Mouse (Mus musculus) bone marrow, adult 2 months (tissue): Measurements from ENCODE around the gene Sp6. TPM values are rescaled to one million over a fixed set of nuclear protein-coding genes. Genes with fewer than 3 reads are reported as not detected.
A peak's percentile ranks its signal among the peaks of the same experiment; 100 is the strongest.

Source experiments
- H3K27ac ChIP-seq: fragments of 200-500 bp; 2 replicates; pipeline ENCODE4 v1.5.1; 2012; ENCODE audit warnings: low read depth, mild to moderate bottlenecking, control low read depth, inconsistent platforms, low read length; ENCODE audit not compliant: control insufficient read depth, poor library complexity, insufficient read depth
- H3K4me1 ChIP-seq: fragments of 200-500 bp; 2 replicates; pipeline ENCODE4 v1.6.1; 2011; ENCODE audit warnings: low read length; ENCODE audit not compliant: control insufficient read depth, insufficient read depth
- H3K4me3 ChIP-seq: fragments of 200-500 bp; replicated peaks from 2 replicates; pipeline ENCODE3; 2011; ENCODE audit warnings: mild to moderate bottlenecking, low read depth, low read length, control low read depth; ENCODE audit not compliant: control insufficient read depth
- CTCF ChIP-seq: fragments of 200-500 bp; IDR thresholded peaks from 2 replicates; pipeline ENCODE4 v1.5.1; 2011; ENCODE audit warnings: low read length, control low read depth; ENCODE audit not compliant: control insufficient read depth, insufficient read depth
- POLR2A ChIP-seq: fragments of 200-500 bp; IDR thresholded peaks from 2 replicates; pipeline ENCODE4 v1.6.1; 2011; ENCODE audit warnings: low read depth, mild to moderate bottlenecking, control low read depth, low read length, borderline replicate concordance; ENCODE audit not compliant: control insufficient read depth
- WGBS: fragments of 180-500 bp; shearing (Covaris S2); methylation state at CpG from one replicate; pipeline ENCODE4 v1.1.7; 2018; 5-methylcytosine and 5-hydroxymethylcytosine counted together
- polyA plus RNA-seq: library from polyadenylated mRNA; stranded (reverse); fragments of >200 nt; gene quantifications from 2 replicates; pipeline ENCODE4 v1.2.4, GENCODE M21; 2011; ENCODE audit warnings: low replicate concordance; ENCODE audit not compliant: missing spikeins, insufficient read depth, insufficient read length

Gene Sp6
- 1.00 TPM in 1 of 2 replicates, not detected in the other for polyA plus RNA-seq

- Histone ChIP-seq H3K4me3 (no peak within 1 kb of the TSS), H3K27ac (no peak within 1 kb of the TSS), H3K4me1 (no peaks in the 10 kb centered on the region)
- WGBS = 55% methylated on average over 8 of the region's 8 CpGs
- TF ChIP-seq POLR2A = no peak
- TF ChIP-seq CTCF = no peak
Observed at GRCm38 (mm10) chr11:97013121-97013670, at the start of gene Sp6. Sp6 (plus strand) TSS chr11:97013394.

DNA sequence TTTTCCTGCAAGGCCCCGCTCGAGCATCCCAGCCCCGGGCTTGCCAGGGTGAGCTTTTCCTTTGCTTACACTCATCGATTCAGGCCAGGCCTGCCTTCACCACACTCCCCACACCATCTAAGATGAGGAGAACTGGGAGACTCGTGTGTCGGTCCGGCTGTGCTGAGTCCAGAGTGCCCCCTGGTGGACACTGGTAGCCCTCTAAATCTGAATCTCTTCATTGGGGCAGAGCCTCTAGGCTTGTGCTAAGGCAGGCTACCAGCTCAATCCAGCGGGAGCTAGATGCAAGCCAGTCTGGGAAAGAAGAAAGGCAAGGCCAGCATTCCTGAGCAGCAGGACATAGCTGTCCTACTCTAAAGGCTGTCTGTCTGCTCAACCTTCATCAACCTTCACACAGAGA, 49.6 kb upstream of the Sp6 start:
- H3K27ac ChIP-seq = no peak overlapping the region
- H3K4me1 ChIP-seq = peaks cover 5% of the 10 kb centered on the region
- TF ChIP-seq POLR2A (no peak), CTCF (peak; percentile 94)
- no peak overlapping the region for H3K4me3 ChIP-seq
- 21% methylated on average over 8 of the region's 8 CpGs for WGBS

- Histone ChIP-seq H3K4me3 (no peak overlapping the region), H3K27ac (peak overlapping the region; percentile 47), H3K4me1 (peaks cover 12% of the 10 kb centered on the region)
- TF ChIP-seq CTCF (no peak), POLR2A (no peak)
- WGBS = 67% methylated on average over 3 of the region's 3 CpGs
Observed at GRCm38 (mm10) chr11:96966172-96966571, 47.0 kb upstream of the Sp6 start.

DNA sequence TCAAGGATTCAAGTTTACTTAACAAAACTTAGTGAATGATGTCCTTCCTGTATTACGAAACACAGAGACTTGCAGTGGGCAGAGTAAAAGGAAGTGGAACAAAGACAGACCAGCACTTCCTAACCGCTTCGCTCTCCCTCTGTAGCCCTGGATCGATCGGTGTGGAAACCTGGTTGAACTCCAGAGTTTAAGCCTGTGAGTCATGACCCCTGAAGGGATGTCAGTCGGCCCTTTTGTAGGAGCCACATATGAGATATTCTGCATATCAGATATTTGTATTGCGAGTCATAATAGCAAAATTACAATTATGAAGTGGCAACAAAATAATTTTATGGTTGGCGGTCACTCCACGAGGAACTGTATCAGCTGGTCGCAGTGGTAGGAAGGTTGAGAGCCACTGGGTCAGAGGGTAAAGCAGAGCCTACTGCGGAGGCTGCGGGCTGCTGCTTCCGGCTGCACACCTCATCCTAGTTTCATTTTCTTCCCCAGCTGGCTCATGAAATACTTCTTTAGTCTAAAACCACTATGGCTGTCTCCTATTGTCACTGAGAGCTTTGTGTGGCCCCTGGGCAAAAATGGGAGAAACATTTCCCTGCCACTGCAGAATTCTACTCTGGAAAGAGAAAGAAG, 46.2 kb upstream of the Sp6 start:
- peak overlapping the region; percentile 86 for H3K27ac ChIP-seq
- H3K4me1 ChIP-seq = peaks cover 14% of the 10 kb centered on the region
- TF ChIP-seq CTCF = no peak
- H3K4me3 ChIP-seq = peak overlapping the region; percentile 67
- 3% methylated on average over 13 of the region's 13 CpGs for WGBS

DNA sequence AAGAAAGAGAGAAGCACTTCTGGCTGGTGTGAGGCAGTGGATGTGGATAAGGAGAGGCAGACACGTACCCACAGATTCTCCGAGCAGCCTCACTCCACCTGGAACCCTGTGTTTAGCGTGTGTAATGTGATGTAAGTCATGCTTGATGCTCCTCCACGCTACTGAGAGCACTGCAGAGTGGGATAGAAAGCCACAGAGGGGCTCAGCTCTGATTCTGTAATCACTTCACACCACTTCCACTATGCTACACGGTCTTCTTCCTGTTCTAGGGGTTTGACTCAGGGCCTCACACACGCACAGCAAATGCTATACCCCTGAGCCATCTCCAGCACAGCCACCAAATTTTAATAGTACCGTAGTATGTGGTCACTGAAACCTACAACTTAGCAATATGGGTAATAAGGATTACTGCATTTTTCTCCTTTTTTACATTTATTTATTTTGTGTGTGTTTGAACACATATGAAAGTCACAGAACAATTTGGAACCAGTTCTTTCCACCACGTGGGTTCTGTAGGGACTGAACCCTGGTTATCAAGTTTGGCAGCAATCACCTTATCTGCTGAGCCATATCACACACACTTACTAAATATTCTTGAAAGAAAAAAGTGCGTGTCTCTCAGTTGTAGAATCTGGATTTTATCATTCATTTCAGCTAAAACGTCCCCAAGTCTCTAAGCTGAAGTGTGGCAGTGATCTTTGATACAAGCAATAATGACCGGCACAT, 45.5 kb upstream of the Sp6 start:
- Histone ChIP-seq H3K27ac (peak overlapping the region; percentile 86), H3K4me3 (peak overlapping the region; percentile 67), H3K4me1 (peaks cover 16% of the 10 kb centered on the region)
- TF ChIP-seq POLR2A = no peak
- TF ChIP-seq CTCF = no peak
- WGBS = 15% methylated on average over 11 of the region's 11 CpGs

DNA sequence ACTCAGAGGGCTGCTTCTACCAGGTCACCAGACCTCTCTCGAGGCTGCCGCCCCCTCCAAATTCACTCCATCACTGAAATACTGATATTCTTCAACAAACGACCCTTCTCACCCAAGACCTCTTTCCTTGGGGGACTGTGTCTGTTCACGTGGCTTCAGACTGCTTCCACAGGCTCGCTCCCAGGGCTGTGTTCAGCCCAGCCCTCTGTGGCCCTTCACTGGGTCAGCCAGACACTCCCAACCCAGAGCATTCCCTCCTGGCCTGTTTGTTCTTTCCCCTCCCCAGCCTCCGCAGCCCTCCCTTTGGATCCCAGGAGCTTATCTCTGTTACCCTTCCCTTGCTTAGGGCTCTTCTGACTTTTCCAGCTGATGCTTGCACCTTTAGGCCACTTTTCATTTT, 44.7 kb upstream of the Sp6 start:
- Histone ChIP-seq H3K27ac (peak overlapping the region; percentile 70), H3K4me3 (no peak overlapping the region), H3K4me1 (peaks cover 18% of the 10 kb centered on the region)
- 75% methylated on average over 6 of the region's 6 CpGs for WGBS
- TF ChIP-seq POLR2A (no peak), CTCF (no peak)

DNA sequence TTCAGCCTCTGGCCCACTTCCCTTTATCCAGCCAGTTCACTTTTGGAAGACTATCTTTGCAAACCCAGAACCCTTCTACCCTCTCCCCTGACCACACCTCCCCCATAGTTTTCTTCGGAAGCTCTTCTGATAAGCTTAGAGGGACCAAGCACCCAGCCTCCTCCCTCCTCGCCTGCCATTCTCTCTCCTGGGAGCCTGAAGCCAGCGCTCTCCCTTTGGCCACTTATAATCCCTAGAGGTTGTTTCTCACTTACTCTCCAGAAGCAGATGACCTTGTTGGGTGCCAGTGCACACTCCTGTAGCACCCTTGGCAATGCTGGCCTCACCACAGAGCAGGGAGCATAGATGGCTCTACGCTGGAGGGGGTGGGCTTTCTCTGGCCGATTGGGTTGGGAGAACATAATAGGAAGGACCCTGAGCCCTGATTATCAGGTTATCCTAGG, 43.9 kb upstream of the Sp6 start:
- 65% methylated on average over 5 of the region's 5 CpGs for WGBS
- Histone ChIP-seq H3K4me1 (peaks cover 18% of the 10 kb centered on the region), H3K4me3 (no peak overlapping the region), H3K27ac (peak overlapping the region; percentile 26)
- no peak for TF ChIP-seq POLR2A
- TF ChIP-seq CTCF = no peak

GRCm38 (mm10) chr11:96969746-96970145, 43.4 kb upstream of the Sp6 start:
- Histone ChIP-seq H3K27ac (peak overlapping the region; percentile 22; the same call in 1 of the 2 replicates), H3K4me1 (peaks cover 18% of the 10 kb centered on the region), H3K4me3 (no peak overlapping the region)
- 63% methylated on average over 1 of the region's 1 CpGs for WGBS
- TF ChIP-seq CTCF (no peak), POLR2A (no peak)

DNA sequence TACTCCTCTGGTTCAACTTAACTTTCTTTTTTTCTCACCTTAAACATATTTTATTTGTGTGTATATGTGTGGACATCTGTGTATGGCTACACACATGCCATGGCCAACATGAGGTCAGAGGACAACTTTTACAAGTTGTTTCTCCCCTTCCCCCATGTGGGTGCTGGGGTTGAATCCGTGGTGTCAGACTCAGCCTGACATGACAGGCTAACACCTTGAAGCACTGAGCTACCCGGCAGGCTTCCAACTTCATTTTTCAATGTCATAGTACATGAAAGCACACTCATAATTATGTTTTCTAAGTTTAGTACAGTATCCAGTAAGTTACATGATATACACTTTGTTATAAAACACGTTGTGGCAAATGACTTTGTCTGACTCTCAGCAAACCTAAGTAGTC, 42.9 kb upstream of the Sp6 start:
- peaks cover 18% of the 10 kb centered on the region for H3K4me1 ChIP-seq
- H3K4me3 ChIP-seq = no peak overlapping the region
- WGBS = 77% methylated on average over 3 of the region's 3 CpGs
- no peak for TF ChIP-seq POLR2A
- no peak for TF ChIP-seq CTCF
- H3K27ac ChIP-seq = no peak overlapping the region
